Mouse (Mus musculus): ENCODE measurements around the gene Gm19668.
"Not testable (repeated sequence)": the region's sequence is repeated elsewhere in the genome, so short reads cannot be mapped to it uniquely, and the experiment has no call there.

The Gm19668 gene

GRCm38 (mm10) chr10:77769727-77770126 is 29.2 kb downstream of the Gm19668 start:
- no peak for DNase-seq (ENCODE audit: low read depth)

GRCm38 (mm10) chr10:77759582-77759981 is 39.4 kb downstream of the Gm19668 start, which contains the start of gene Gm3233:
Gene Gm3233 (minus strand): TSS chr10:77759682.
- not testable (repeated sequence) for DNase-seq (ENCODE audit: low read depth)

- no peak for DNase-seq (ENCODE audit: low read depth)
These were observed 45.5 kb downstream of the Gm19668 start for GRCm38 (mm10) chr10:77753448-77753847.

- not testable (repeated sequence) for DNase-seq (ENCODE audit: low read depth)
These were observed 46.6 kb downstream of the Gm19668 start for GRCm38 (mm10) chr10:77752312-77752711.

- not testable (repeated sequence) for DNase-seq (ENCODE audit: low read depth)
These were observed 47.7 kb downstream of the Gm19668 start, which contains the start of gene Gm9736 for GRCm38 (mm10) chr10:77751254-77751653. Gene Gm9736 (minus strand): TSS chr10:77751354.

GRCm38 (mm10) chr10:77750686-77751085 is 48.2 kb downstream of the Gm19668 start:
- DNase-seq (ENCODE audit: low read depth), result not testable (repeated sequence)
